Comparison of ENCODE assay signal across 10 mouse cellular contexts in genomic region chr3:159891057-159891752, GRCm38 (mm10). TPM values are rescaled to one million over a fixed set of nuclear protein-coding genes. Genes with fewer than 3 reads are reported as not detected.
A peak's percentile ranks its signal among the peaks of the same experiment; 100 is the strongest.
DNase-seq lines count a peak whose midpoint lies in the region; TF ChIP-seq lines count a peak whose summit lies in the region.
"Had no signal": no experiment of that assay in that cellular context is flagged by ENCODE, and none has a peak within 500 bp of the region (broad histone marks: within the 10 kb centered on the region; RNA-seq: fewer than 3 reads in every experiment).

No protein-coding gene starts in this region.

- 59% methylated on average over 8 of the region's 8 CpGs for WGBS in thymus, adult 2 months

- peaks cover 9% of the 10 kb centered on the region for H3K4me1 ChIP-seq in thymus, adult 2 months (replicated peaks; ENCODE audit: control insufficient read depth, insufficient read depth, low read length)

- no peak overlapping the region for H3ac ChIP-seq in myocyte (ENCODE audit: control insufficient read depth, insufficient read length)

- H3K27me3 ChIP-seq in thymus, adult 2 months (ENCODE audit: control insufficient read depth, insufficient read depth, low read length): no peaks in the 10 kb centered on the region
- H3K27me3 ChIP-seq in myocyte (ENCODE audit: control insufficient read depth, insufficient read depth, insufficient read length): no peaks in the 10 kb centered on the region

- DNase-seq in cerebellum, postnatal 10 days: peak; percentile 7 to 10
- no peak for DNase-seq in cerebellum, adult 8-10 months
- DNase-seq in kidney, postnatal 14 days: peak; percentile 4
- no peak for DNase-seq in kidney, postnatal 36 days
- peak; percentile 6 for DNase-seq in thymus, postnatal 14 days
- no peak for DNase-seq in thymus, adult 2 months
- no peak for DNase-seq in layer of hippocampus, adult 18-20 months (ENCODE audit: low spot score in 2 of 2)
- DNase-seq: embryo, embryonic 11 days had no signal

- no peak overlapping the region for H3K27ac ChIP-seq in thymus, adult 2 months (ENCODE audit: control insufficient read depth, insufficient read depth, low read length)
- H3K27ac ChIP-seq: macrophage had no signal

- no peaks in the 10 kb centered on the region for H3K36me3 ChIP-seq in thymus, adult 2 months (ENCODE audit: control insufficient read depth, insufficient read depth, low read length)
- peaks cover 7% of the 10 kb centered on the region for H3K36me3 ChIP-seq in myocyte (ENCODE audit: control insufficient read depth, insufficient read depth)

- TF ChIP-seq POLR2A in thymus, adult 2 months (IDR thresholded peaks at IDR 0.05; ENCODE audit: control insufficient read depth, extremely low read depth, insufficient read depth, low read length, poor library complexity): no peak
- TF ChIP-seq POLR2A in myocyte (IDR thresholded peaks at IDR 0.05; ENCODE audit: insufficient read length, low read depth): no peak

- H3K4me2 ChIP-seq in myocyte (ENCODE audit: low read depth): no peak overlapping the region

- H3K4me3 ChIP-seq in thymus, adult 2 months (ENCODE audit: control insufficient read depth, insufficient read depth, low read length): no peak overlapping the region
- no peak overlapping the region for H3K4me3 ChIP-seq in myocyte

- peaks cover 99% of the 10 kb centered on the region for H3K79me2 ChIP-seq in myocyte (ENCODE audit: control insufficient read depth, insufficient read depth)

- TF ChIP-seq CTCF in thymus, adult 2 months (IDR thresholded peaks at IDR 0.05; ENCODE audit: borderline replicate concordance, control insufficient read depth, extremely low read depth, insufficient read depth, low read length, poor library complexity): no peak

TF ChIP-seq in myocyte, 11 proteins besides CTCF, POLR2A, EP300 and RAD21:
- TF ChIP-seq CEBPB (IDR thresholded peaks at IDR 0.05; ENCODE audit: insufficient read depth, poor library complexity, severe bottlenecking) (no peak), POLR2AphosphoS2 (IDR thresholded peaks at IDR 0.05; ENCODE audit: insufficient read length, low read depth) (peak; percentile 24), MAX (IDR thresholded peaks at IDR 0.05; ENCODE audit: low read depth) (no peak)

RNA-seq across cellular contexts. Expression of gene Wls, which starts 51.7 kb away (rescaled TPM):
- 20.9 and 26.1 TPM in 2 replicates for polyA plus RNA-seq in thymus, adult 2 months (2012; rRNA removed)
- 187 TPM for polyA plus RNA-seq in myocyte (2012; fragmentation: generic; extraction: Trizol)
- total RNA-seq in layer of hippocampus, adult 18-20 months (2021): 10 to 100 TPM; 21.3 to 25.4 TPM

Comparison
In these comparisons a context has a peak if more than half of its experiments do, and no peak if none do; other contexts are left out.
1. DNase-seq: peak in cerebellum, postnatal 10 days (2 of 2), kidney, postnatal 14 days (single experiment) and thymus, postnatal 14 days (single experiment); none in cerebellum, adult 8-10 months (single experiment), kidney, postnatal 36 days (0 of 2), thymus, adult 2 months (single experiment) and layer of hippocampus, adult 18-20 months (0 of 2).